Mouse (Mus musculus): ENCODE data around the gene Brd2. TPM values are rescaled to one million over a fixed set of nuclear protein-coding genes. Genes with fewer than 3 reads are reported as not detected.
A peak's percentile ranks its signal among the peaks of the same experiment; 100 is the strongest.
"Not testable (repeated sequence)": the region's sequence is repeated elsewhere in the genome, so short reads cannot be mapped to it uniquely, and the experiment has no call there.

Brd2 gene
- polyA plus RNA-seq, 1 experiment from 2014 or later = 95.9 TPM

DNA sequence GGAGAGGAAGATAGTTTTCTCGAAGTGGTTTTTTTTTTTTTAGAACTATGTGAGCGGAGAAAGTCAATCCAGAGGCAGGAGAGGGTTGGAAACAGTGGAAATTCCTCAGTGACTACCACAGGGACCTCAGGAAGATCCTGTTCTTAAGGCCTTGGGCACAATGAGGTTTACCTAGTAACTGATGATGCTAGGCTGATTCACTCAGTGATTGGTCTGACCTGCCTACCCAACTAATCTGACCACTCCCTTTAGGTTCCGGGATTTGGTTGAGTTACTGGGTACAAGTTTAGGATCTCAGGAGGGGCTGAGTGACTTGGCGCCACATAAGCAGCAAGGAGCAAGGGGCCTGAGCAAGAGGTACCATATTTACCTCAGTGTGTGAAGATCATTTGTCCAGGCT, 30.5 kb upstream of the Brd2 start, which contains the start of gene H2-DMb1:
Gene H2-DMb1 (plus strand): TSS at position 150 of the 400 bp plus-strand sequence.
- Histone ChIP-seq H3K36me3 (replicated peaks; ENCODE audit: control insufficient read depth, insufficient read depth, low read depth, low read length) (no peaks in the 10 kb centered on the region), H3K4me3 (ENCODE audit: low read depth, low read length) (no peak within 1 kb of the TSS), H3K27ac (replicated peaks; ENCODE audit: low read depth, low read length) (no peak within 1 kb of the TSS), H3K27me3 (ENCODE audit: control insufficient read depth, insufficient read depth, low read length) (no peaks in the 10 kb centered on the region), H3K4me1 (ENCODE audit: control insufficient read depth, insufficient read depth, low read length) (no peaks in the 10 kb centered on the region), H3K9me3 (replicated peaks; ENCODE audit: control insufficient read depth, low read length) (no peaks in the 10 kb centered on the region), H3K4me2 (ENCODE audit: low read depth, low read length) (no peak within 1 kb of the TSS), H3K9ac (replicated peaks; ENCODE audit: low read length) (no peak within 1 kb of the TSS)
- 56% methylated on average over 4 of the region's 4 CpGs for WGBS
- DNase-seq (ENCODE audit: low spot score) (peak; percentile 62), ATAC-seq (replicated peaks; ENCODE audit: insufficient number of reproducible peaks, low FRiP score, low TSS enrichment, low read depth) (no peak)

DNA sequence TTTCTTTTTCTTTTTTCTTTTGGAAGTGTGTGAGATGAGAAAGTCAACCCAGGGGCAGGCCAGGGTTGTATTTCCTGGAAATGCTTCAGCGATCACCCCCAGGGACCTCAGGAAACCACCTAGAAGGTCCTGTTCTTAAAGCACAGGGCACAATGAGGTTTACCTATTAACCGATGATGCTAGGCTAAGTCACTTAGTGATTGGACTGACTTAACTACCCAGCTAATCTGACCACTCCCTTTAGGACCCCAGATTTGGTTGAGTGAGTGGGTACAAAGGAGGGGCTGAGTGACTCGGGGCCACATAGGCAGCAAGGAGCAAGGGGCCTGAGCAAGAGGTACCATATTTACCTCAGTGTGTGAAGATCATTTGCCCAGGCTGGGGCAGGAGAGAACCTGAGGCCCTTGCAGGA, 22.5 kb upstream of the Brd2 start:
- no peak for ATAC-seq (replicated peaks; ENCODE audit: insufficient number of reproducible peaks, low FRiP score, low TSS enrichment, low read depth)

DNA sequence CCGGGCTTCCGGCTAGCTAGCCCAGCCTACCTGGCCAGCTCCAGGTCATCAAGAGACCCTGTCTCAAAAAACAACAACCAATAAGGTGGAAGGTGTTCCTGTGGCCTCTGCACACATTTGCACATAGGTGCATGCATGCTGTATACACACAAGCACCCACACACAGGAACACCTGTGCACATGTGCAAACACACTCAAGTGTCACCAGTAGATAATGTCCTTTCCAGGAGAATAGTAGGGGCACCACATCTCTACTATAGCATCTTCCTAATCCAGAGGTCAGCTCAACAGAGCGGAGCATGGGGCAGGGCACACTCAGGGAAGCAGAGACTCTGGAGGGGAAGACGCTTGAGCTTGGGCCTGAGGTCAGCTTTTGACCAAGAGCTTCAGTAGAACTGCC, 21.8 kb upstream of the Brd2 start:
- H3K27me3 ChIP-seq (ENCODE audit: control insufficient read depth, insufficient read depth, low read length); H3K27ac ChIP-seq (replicated peaks; ENCODE audit: low read depth, low read length); H3K4me1 ChIP-seq (ENCODE audit: control insufficient read depth, insufficient read depth, low read length); H3K9me3 ChIP-seq (replicated peaks; ENCODE audit: control insufficient read depth, low read length); H3K4me3 ChIP-seq (ENCODE audit: low read depth, low read length); H3K9ac ChIP-seq (replicated peaks; ENCODE audit: low read length); ATAC-seq (replicated peaks; ENCODE audit: insufficient number of reproducible peaks, low FRiP score, low TSS enrichment, low read depth); H3K36me3 ChIP-seq (replicated peaks; ENCODE audit: control insufficient read depth, insufficient read depth, low read depth, low read length); H3K4me2 ChIP-seq (ENCODE audit: low read depth, low read length); DNase-seq (ENCODE audit: low spot score): not testable (repeated sequence)
- 89% methylated on average over 4 of the region's 4 CpGs for WGBS

More for the DNA sequence above, 22.5 kb upstream of the Brd2 start:
- no peaks in the 10 kb centered on the region; the same call in 1 of the 2 replicates for H3K27me3 ChIP-seq (ENCODE audit: control insufficient read depth, insufficient read depth, low read length)
- 74% methylated on average over 3 of the region's 3 CpGs for WGBS
- no peaks in the 10 kb centered on the region; the same call in 1 of the 2 replicates for H3K4me1 ChIP-seq (ENCODE audit: control insufficient read depth, insufficient read depth, low read length)
- H3K9me3 ChIP-seq (replicated peaks; ENCODE audit: control insufficient read depth, low read length) = no peaks in the 10 kb centered on the region
- H3K27ac ChIP-seq (replicated peaks; ENCODE audit: low read depth, low read length) = no peak overlapping the region
- H3K36me3 ChIP-seq (replicated peaks; ENCODE audit: control insufficient read depth, insufficient read depth, low read depth, low read length) = no peaks in the 10 kb centered on the region
- H3K9ac ChIP-seq (replicated peaks; ENCODE audit: low read length) = no peak overlapping the region
- no peak for DNase-seq (ENCODE audit: low spot score)
- H3K4me3 ChIP-seq (ENCODE audit: low read depth, low read length) = no peak overlapping the region
- H3K4me2 ChIP-seq (ENCODE audit: low read depth, low read length) = no peak overlapping the region

DNA sequence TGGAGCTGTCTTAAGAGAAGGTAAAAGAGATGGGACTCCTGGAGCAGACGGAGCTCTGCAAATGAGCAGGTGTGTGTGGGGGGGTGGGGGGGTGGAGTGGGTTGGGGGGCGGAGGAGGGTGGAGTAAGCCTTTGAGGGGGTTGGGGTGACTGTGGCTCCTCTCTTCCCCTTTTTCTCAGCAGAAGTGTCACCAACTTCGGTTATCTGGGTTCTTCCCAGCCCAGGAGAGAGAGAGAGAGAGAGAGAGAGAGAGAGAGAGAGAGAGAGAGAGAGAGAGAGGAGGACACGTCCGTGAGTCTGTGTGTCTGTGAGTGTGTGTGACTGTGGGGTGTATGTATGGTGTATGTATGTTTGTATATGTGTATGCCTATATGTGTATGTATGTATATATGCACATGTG, 21.0 kb upstream of the Brd2 start:
- ATAC-seq (replicated peaks; ENCODE audit: insufficient number of reproducible peaks, low FRiP score, low TSS enrichment, low read depth) = no peak
- Histone ChIP-seq H3K9ac (replicated peaks; ENCODE audit: low read length) (no peak overlapping the region), H3K4me1 (ENCODE audit: control insufficient read depth, insufficient read depth, low read length) (no peaks in the 10 kb centered on the region; the same call in 1 of the 2 replicates), H3K9me3 (replicated peaks; ENCODE audit: control insufficient read depth, low read length) (no peaks in the 10 kb centered on the region), H3K27ac (replicated peaks; ENCODE audit: low read depth, low read length) (no peak overlapping the region), H3K4me2 (ENCODE audit: low read depth, low read length) (no peak overlapping the region), H3K27me3 (ENCODE audit: control insufficient read depth, insufficient read depth, low read length) (no peaks in the 10 kb centered on the region; the same call in none of the 2 replicates), H3K4me3 (ENCODE audit: low read depth, low read length) (no peak overlapping the region), H3K36me3 (replicated peaks; ENCODE audit: control insufficient read depth, insufficient read depth, low read depth, low read length) (no peaks in the 10 kb centered on the region)
- no peak for DNase-seq (ENCODE audit: low spot score)
- WGBS = 73% methylated on average over 5 of the region's 5 CpGs

DNA sequence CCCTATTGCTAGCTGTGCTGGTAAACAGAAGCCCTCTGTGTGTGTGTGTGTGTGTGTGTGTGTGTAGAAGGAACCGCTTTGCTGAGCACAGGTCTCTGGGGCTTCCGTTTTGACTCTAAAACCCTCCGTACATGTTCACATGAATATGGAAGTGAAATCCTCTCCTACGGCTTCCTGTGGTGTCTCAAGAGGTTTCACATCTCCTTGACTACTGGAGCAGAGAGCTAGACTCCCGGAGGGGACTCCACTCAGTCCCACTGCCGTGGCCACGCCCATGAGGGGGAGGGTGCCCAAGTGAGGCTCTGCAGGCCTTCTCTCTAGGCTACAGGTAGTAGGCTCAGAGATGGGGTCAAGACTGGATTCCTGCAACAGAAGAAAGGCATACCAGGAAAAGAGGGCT, 20.6 kb upstream of the Brd2 start, which contains the start of gene H2-DMb2:
Gene H2-DMb2 (plus strand): TSS at position 275 of the 400 bp plus-strand sequence.
- Histone ChIP-seq H3K9ac (replicated peaks; ENCODE audit: low read length) (no peak within 1 kb of the TSS), H3K36me3 (replicated peaks; ENCODE audit: control insufficient read depth, insufficient read depth, low read depth, low read length) (no peaks in the 10 kb centered on the region), H3K27ac (replicated peaks; ENCODE audit: low read depth, low read length) (no peak within 1 kb of the TSS), H3K4me1 (ENCODE audit: control insufficient read depth, insufficient read depth, low read length) (no peaks in the 10 kb centered on the region; the same call in 1 of the 2 replicates), H3K4me2 (ENCODE audit: low read depth, low read length) (no peak within 1 kb of the TSS; the same call in 1 of the 2 replicates), H3K27me3 (ENCODE audit: control insufficient read depth, insufficient read depth, low read length) (peaks cover 4% of the 10 kb centered on the region), H3K9me3 (replicated peaks; ENCODE audit: control insufficient read depth, low read length) (no peaks in the 10 kb centered on the region), H3K4me3 (ENCODE audit: low read depth, low read length) (no peak within 1 kb of the TSS)
- DNase-seq (ENCODE audit: low spot score) (peak; percentile 35), ATAC-seq (replicated peaks; ENCODE audit: insufficient number of reproducible peaks, low FRiP score, low TSS enrichment, low read depth) (no peak)
- 27% methylated on average over 7 of the region's 7 CpGs for WGBS

DNA sequence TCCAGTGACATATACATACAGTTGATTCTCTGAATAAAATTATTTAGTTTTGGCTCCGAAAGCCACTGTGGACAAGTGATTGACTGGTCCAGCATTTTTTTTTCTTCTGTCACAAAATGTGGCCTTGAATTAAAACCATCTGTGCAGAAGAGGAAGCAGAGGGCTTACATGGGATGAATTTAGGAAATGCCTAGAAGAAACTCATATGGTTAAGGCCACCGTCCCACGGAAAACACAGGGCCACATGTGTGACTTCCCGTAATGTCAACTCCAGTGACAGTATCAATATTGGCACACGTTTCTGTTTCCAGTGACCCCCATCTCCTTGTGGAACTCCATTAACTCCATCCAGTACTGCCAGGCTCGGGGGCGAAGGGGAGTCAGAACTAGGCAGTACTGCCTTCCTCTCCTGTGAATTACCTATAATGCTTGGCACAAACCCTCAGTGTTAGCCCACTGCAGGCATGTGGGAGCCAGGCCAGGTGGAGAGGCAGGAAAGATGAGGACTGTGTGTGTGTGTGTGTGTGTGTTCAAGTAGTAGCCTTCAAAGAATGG, 20.1 kb upstream of the Brd2 start:
- ATAC-seq (replicated peaks; ENCODE audit: insufficient number of reproducible peaks, low FRiP score, low TSS enrichment, low read depth) (no peak), DNase-seq (ENCODE audit: low spot score) (no peak)

DNA sequence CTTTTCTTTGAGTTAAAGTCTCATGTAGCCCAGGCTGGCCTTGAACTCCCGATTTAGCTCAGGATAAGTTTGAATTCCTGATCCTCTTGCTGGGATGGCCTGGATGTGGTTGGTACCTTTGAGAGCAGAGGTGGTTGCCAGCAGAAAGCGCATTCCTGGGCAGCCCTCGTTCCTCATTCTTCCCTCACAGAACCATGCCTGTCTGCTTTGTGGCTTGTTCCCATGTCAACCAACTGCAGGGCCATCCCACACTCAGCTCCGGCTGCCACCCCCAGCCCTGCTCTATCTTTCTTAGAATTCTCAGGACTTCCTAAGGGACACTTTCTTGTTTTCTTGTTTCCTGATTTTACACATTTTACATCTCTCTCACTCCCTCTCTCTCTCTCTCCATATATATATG, 19.0 kb upstream of the Brd2 start:
- no peaks in the 10 kb centered on the region for H3K36me3 ChIP-seq (replicated peaks; ENCODE audit: control insufficient read depth, insufficient read depth, low read depth, low read length)
- no peak overlapping the region for H3K9ac ChIP-seq (replicated peaks; ENCODE audit: low read length)
- H3K4me2 ChIP-seq (ENCODE audit: low read depth, low read length) = no peak overlapping the region
- DNase-seq (ENCODE audit: low spot score) (no peak), ATAC-seq (replicated peaks; ENCODE audit: insufficient number of reproducible peaks, low FRiP score, low TSS enrichment, low read depth) (no peak)
- 60% methylated on average over 4 of the region's 4 CpGs for WGBS
- no peaks in the 10 kb centered on the region for H3K9me3 ChIP-seq (replicated peaks; ENCODE audit: control insufficient read depth, low read length)
- no peak overlapping the region for H3K4me3 ChIP-seq (ENCODE audit: low read depth, low read length)
- no peak overlapping the region for H3K27ac ChIP-seq (replicated peaks; ENCODE audit: low read depth, low read length)
- no peaks in the 10 kb centered on the region; the same call in 1 of the 2 replicates for H3K4me1 ChIP-seq (ENCODE audit: control insufficient read depth, insufficient read depth, low read length)
- H3K27me3 ChIP-seq (ENCODE audit: control insufficient read depth, insufficient read depth, low read length) = peaks cover 5% of the 10 kb centered on the region

More for the DNA sequence above, 20.1 kb upstream of the Brd2 start:
- peaks cover 5% of the 10 kb centered on the region for H3K27me3 ChIP-seq (ENCODE audit: control insufficient read depth, insufficient read depth, low read length)
- no peak overlapping the region for H3K4me3 ChIP-seq (ENCODE audit: low read depth, low read length)
- H3K4me2 ChIP-seq (ENCODE audit: low read depth, low read length) = no peak overlapping the region
- 47% methylated on average over 7 of the region's 7 CpGs for WGBS
- no peak overlapping the region for H3K27ac ChIP-seq (replicated peaks; ENCODE audit: low read depth, low read length)
- H3K4me1 ChIP-seq (ENCODE audit: control insufficient read depth, insufficient read depth, low read length) = no peaks in the 10 kb centered on the region; the same call in 1 of the 2 replicates
- no peaks in the 10 kb centered on the region for H3K9me3 ChIP-seq (replicated peaks; ENCODE audit: control insufficient read depth, low read length)
- H3K36me3 ChIP-seq (replicated peaks; ENCODE audit: control insufficient read depth, insufficient read depth, low read depth, low read length) = no peaks in the 10 kb centered on the region
- no peak overlapping the region for H3K9ac ChIP-seq (replicated peaks; ENCODE audit: low read length)

DNA sequence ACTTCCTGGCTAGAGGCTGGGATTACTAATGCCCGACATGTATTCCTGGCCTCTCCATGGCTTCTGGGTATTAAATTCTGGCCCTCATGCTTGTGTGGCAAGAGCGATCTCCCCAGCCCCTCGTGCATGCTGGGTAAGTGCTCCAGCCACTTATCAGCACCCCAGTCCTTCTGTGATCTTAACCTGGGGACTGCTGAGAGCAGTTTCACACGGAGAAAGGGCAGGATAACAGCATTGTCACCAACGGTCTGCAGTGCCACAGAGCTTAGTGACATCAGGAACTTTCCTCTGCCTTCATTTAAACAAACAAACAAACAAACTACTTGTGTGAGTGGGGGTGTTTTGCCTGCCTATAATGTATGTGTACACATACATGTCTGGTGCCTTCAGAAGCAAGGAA, 17.8 kb upstream of the Brd2 start:
- whole genome bisulfite sequencing = 10% methylated on average over 5 of the region's 5 CpGs
- Histone ChIP-seq H3K9me3 (replicated peaks; ENCODE audit: control insufficient read depth, low read length) (no peaks in the 10 kb centered on the region), H3K36me3 (replicated peaks; ENCODE audit: control insufficient read depth, insufficient read depth, low read depth, low read length) (no peaks in the 10 kb centered on the region), H3K4me1 (ENCODE audit: control insufficient read depth, insufficient read depth, low read length) (no peaks in the 10 kb centered on the region; the same call in 1 of the 2 replicates), H3K27me3 (ENCODE audit: control insufficient read depth, insufficient read depth, low read length) (peaks cover 5% of the 10 kb centered on the region), H3K4me2 (ENCODE audit: low read depth, low read length) (peak overlapping the region; percentile 60; the same call in 1 of the 2 replicates), H3K9ac (replicated peaks; ENCODE audit: low read length) (no peak overlapping the region; the same call in 1 of the 2 replicates), H3K27ac (replicated peaks; ENCODE audit: low read depth, low read length) (no peak overlapping the region), H3K4me3 (ENCODE audit: low read depth, low read length) (no peak overlapping the region; the same call in 1 of the 2 replicates)
- DNase-seq (ENCODE audit: low spot score) (no peak), ATAC-seq (replicated peaks; ENCODE audit: insufficient number of reproducible peaks, low FRiP score, low TSS enrichment, low read depth) (no peak)
